Mouse (Mus musculus): ENCODE results near the gene Frg2f1. TPM values are rescaled to one million over a fixed set of nuclear protein-coding genes. Genes with fewer than 3 reads are reported as not detected.

Gene Frg2f1
- total and polyA plus RNA-seq, 2 experiments: 7.9 to 9.7 TPM

DNA sequence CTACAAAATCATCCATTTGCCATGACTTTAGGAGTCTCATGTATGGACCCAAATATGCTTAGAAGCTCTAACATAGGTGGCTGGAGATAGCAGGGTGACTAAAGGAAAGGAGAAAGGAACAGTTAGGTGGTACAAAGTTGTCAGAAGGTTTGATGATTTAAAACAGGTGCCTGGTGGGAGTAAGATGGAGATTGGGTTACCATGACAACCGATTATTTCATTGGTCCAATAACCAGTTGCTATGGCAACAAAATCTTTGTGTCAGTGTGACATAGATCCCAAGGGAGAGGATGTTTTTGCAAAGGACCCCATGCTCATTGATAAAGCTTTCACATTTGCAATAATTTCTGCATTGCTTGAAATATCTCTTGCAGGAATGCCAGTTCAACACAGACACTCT lies 15.3 kb downstream of the Frg2f1 start:
- H3K79me2 ChIP-seq (ENCODE audit: control insufficient read depth, insufficient read depth, low read length): no peaks in the 10 kb centered on the region
- H3K4me3 ChIP-seq (ENCODE audit: insufficient read depth, low read depth, low read length): no peak overlapping the region
- H3K4me1 ChIP-seq (ENCODE audit: control insufficient read depth, insufficient read depth, low read length): no peaks in the 10 kb centered on the region
- no peak overlapping the region for H3K9ac ChIP-seq (ENCODE audit: low read depth, low read length)
- no peak overlapping the region for H3K27ac ChIP-seq (replicated peaks; ENCODE audit: insufficient read depth, low read depth, low read length)
- no peaks in the 10 kb centered on the region for H3K27me3 ChIP-seq (ENCODE audit: control insufficient read depth, insufficient read depth, low read length)
- TF ChIP-seq CTCF (IDR thresholded peaks at IDR 0.05; ENCODE audit: low read depth, low read length): no peak
- TF ChIP-seq POLR2A (IDR thresholded peaks at IDR 0.05; ENCODE audit: extremely low read depth, insufficient read depth, low read length): no peak
- WGBS: 90% methylated on average over 1 of the region's 1 CpGs
- DNase-seq (ENCODE audit: extremely low read depth, low read depth, low spot score): no peak
- H3K36me3 ChIP-seq (ENCODE audit: control insufficient read depth, insufficient read depth, low read length): no peaks in the 10 kb centered on the region

DNA sequence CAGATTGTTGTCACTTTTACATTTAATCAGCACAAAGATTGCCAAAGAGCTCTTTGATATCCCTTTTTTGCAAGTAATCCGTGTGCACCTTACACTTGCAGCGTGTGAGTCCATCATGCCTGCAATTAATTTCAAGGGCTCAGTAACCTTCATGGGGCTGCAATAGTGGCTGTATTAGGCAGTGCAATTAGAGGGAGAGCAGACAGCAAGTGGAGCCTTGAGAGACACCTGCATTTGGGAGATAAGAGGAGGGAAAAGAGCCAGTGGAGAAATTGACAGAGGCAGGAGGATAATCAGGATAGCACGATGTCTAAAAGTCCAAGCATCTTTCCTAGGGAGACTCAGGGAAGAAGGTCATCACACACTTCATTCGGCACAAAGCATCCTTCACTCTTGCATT lies 15.8 kb downstream of the Frg2f1 start:
- 82% methylated on average over 4 of the region's 4 CpGs for WGBS
- TF ChIP-seq CTCF (IDR thresholded peaks at IDR 0.05; ENCODE audit: low read depth, low read length): no peak
- TF ChIP-seq POLR2A (IDR thresholded peaks at IDR 0.05; ENCODE audit: extremely low read depth, insufficient read depth, low read length): no peak

DNA sequence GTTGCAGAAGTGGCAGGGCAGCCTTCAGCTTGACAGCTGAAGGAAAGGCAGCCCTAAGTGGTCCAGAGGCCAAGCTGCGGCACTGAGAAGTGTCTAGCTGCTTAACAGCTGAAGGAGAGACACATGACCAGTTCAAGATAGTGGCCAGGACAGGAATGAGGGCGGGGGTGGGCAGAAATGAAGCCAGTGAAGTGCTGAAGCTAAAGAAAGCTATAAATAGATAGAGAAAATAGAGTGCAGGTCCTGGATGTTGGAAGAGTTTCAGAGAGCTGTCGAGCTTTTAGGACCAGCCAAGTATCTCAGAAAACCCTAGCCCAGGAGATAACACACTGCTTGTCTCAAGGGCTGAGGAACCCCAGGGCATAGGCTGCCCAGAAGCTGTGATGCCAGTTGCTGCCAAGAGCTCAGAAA lies 26.6 kb downstream of the Frg2f1 start:
- no peak overlapping the region for H3K9ac ChIP-seq (ENCODE audit: low read depth, low read length)
- DNase-seq (ENCODE audit: extremely low read depth, low read depth, low spot score): no peak
- no peak for TF ChIP-seq POLR2A (IDR thresholded peaks at IDR 0.05; ENCODE audit: extremely low read depth, insufficient read depth, low read length)
- TF ChIP-seq CTCF (IDR thresholded peaks at IDR 0.05; ENCODE audit: low read depth, low read length): no peak
- 55% methylated on average over 3 of the region's 3 CpGs for WGBS
- H3K4me3 ChIP-seq (ENCODE audit: insufficient read depth, low read depth, low read length): no peak overlapping the region
- H3K27ac ChIP-seq (replicated peaks; ENCODE audit: insufficient read depth, low read depth, low read length): no peak overlapping the region
- no peaks in the 10 kb centered on the region for H3K36me3 ChIP-seq (ENCODE audit: control insufficient read depth, insufficient read depth, low read length)
- no peaks in the 10 kb centered on the region for H3K27me3 ChIP-seq (ENCODE audit: control insufficient read depth, insufficient read depth, low read length)
- H3K79me2 ChIP-seq (ENCODE audit: control insufficient read depth, insufficient read depth, low read length): no peaks in the 10 kb centered on the region
- H3K4me1 ChIP-seq (ENCODE audit: control insufficient read depth, insufficient read depth, low read length): no peaks in the 10 kb centered on the region

More for the DNA sequence above, 15.8 kb downstream of the Frg2f1 start:
- H3K27me3 ChIP-seq (ENCODE audit: control insufficient read depth, insufficient read depth, low read length): no peaks in the 10 kb centered on the region
- no peaks in the 10 kb centered on the region for H3K79me2 ChIP-seq (ENCODE audit: control insufficient read depth, insufficient read depth, low read length)
- no peak for DNase-seq (ENCODE audit: extremely low read depth, low read depth, low spot score)
- no peak overlapping the region for H3K27ac ChIP-seq (replicated peaks; ENCODE audit: insufficient read depth, low read depth, low read length)
- H3K4me3 ChIP-seq (ENCODE audit: insufficient read depth, low read depth, low read length): no peak overlapping the region
- no peaks in the 10 kb centered on the region for H3K4me1 ChIP-seq (ENCODE audit: control insufficient read depth, insufficient read depth, low read length)
- H3K36me3 ChIP-seq (ENCODE audit: control insufficient read depth, insufficient read depth, low read length): no peaks in the 10 kb centered on the region
- no peak overlapping the region for H3K9ac ChIP-seq (ENCODE audit: low read depth, low read length)

DNA sequence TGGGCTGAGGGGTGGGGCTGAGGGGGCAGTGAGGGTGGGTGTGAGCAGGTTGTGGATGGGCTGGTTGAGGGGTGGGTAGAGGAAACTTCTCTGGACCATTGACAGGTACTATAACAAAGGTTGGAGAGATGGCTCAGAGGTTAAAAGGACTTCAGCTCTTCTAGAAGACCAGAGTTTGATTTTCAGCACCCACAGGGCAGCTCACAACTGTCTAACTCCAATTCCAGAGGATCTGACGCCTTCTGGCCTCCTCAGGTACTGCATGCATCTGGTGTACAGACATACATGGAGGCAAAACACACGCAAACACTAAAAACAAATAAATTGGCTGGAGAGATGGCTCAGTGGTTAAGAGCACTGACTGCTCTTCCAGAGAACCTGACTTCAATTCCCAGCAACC lies 27.7 kb downstream of the Frg2f1 start:
- no peak for TF ChIP-seq CTCF (IDR thresholded peaks at IDR 0.05; ENCODE audit: low read depth, low read length)
- TF ChIP-seq POLR2A (IDR thresholded peaks at IDR 0.05; ENCODE audit: extremely low read depth, insufficient read depth, low read length): no peak
- no peak overlapping the region for H3K27ac ChIP-seq (replicated peaks; ENCODE audit: insufficient read depth, low read depth, low read length)
- no peak overlapping the region for H3K9ac ChIP-seq (ENCODE audit: low read depth, low read length)
- no peak for DNase-seq (ENCODE audit: extremely low read depth, low read depth, low spot score)
- H3K4me1 ChIP-seq (ENCODE audit: control insufficient read depth, insufficient read depth, low read length): no peaks in the 10 kb centered on the region
- no peak overlapping the region for H3K4me3 ChIP-seq (ENCODE audit: insufficient read depth, low read depth, low read length)
- WGBS: 87% methylated on average over 2 of the region's 2 CpGs
- H3K79me2 ChIP-seq (ENCODE audit: control insufficient read depth, insufficient read depth, low read length): no peaks in the 10 kb centered on the region
- H3K27me3 ChIP-seq (ENCODE audit: control insufficient read depth, insufficient read depth, low read length): no peaks in the 10 kb centered on the region
- no peaks in the 10 kb centered on the region for H3K36me3 ChIP-seq (ENCODE audit: control insufficient read depth, insufficient read depth, low read length)

DNA sequence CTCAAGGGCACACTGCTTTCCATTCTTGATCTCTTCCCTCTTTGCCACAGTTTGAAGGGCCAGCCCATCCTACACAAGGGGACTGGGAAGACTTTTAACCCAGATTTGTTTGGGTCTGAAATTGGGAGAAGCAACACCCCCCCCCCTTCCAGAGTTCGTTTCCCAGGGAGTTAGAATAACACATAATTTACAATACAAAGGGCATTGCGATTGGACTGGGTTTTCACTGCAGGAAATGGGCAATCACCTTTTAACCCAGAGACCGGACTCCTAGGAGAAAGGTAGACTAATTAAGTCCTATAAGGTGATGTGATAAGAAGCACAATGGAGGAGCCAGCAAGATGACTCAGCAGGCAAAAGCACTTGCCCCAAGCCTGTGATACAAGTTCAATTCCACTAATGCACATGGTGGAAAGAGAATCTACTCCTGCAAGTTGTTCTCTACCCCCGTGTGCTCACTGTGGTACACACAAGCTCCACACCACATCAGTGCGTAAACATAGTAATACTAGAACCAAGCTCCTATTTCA lies 40.9 kb downstream of the Frg2f1 start:
- no peaks in the 10 kb centered on the region for H3K27me3 ChIP-seq (ENCODE audit: control insufficient read depth, insufficient read depth, low read length)
- no peaks in the 10 kb centered on the region for H3K79me2 ChIP-seq (ENCODE audit: control insufficient read depth, insufficient read depth, low read length)
- H3K36me3 ChIP-seq (ENCODE audit: control insufficient read depth, insufficient read depth, low read length): no peaks in the 10 kb centered on the region
- WGBS: 74% methylated on average over 5 of the region's 5 CpGs
- no peak overlapping the region for H3K9ac ChIP-seq (ENCODE audit: low read depth, low read length)
- no peaks in the 10 kb centered on the region for H3K4me1 ChIP-seq (ENCODE audit: control insufficient read depth, insufficient read depth, low read length)
- TF ChIP-seq CTCF (IDR thresholded peaks at IDR 0.05; ENCODE audit: low read depth, low read length) (no peak), POLR2A (IDR thresholded peaks at IDR 0.05; ENCODE audit: extremely low read depth, insufficient read depth, low read length) (no peak)
- H3K27ac ChIP-seq (replicated peaks; ENCODE audit: insufficient read depth, low read depth, low read length): no peak overlapping the region
- H3K4me3 ChIP-seq (ENCODE audit: insufficient read depth, low read depth, low read length): no peak overlapping the region
- DNase-seq (ENCODE audit: extremely low read depth, low read depth, low spot score): no peak

DNA sequence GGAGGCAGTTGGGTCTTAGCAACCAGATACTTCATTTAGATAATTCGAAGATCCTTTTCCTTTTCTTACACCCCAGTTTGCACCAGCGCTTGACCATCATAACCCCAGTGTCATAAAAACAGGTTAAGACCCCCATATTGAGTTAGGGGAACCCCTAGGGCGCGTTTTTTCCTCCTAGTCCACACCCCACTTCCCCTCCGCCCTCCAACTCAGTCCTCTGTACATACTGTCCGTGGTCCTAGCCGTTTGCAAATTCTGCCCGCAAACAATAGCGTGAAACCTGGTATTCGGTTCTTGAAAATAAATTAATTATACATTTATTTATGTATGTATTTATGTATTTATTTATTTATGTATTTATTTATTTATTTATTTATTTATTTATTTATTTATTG lies 46.4 kb downstream of the Frg2f1 start:
- Histone ChIP-seq H3K36me3 (ENCODE audit: control insufficient read depth, insufficient read depth, low read length) (no peaks in the 10 kb centered on the region), H3K4me3 (ENCODE audit: insufficient read depth, low read depth, low read length) (no peak overlapping the region), H3K27me3 (ENCODE audit: control insufficient read depth, insufficient read depth, low read length) (peaks cover 9% of the 10 kb centered on the region), H3K27ac (replicated peaks; ENCODE audit: insufficient read depth, low read depth, low read length) (no peak overlapping the region), H3K4me1 (ENCODE audit: control insufficient read depth, insufficient read depth, low read length) (peaks cover 1% of the 10 kb centered on the region; the same call in 1 of the 2 replicates), H3K9ac (ENCODE audit: low read depth, low read length) (no peak overlapping the region), H3K79me2 (ENCODE audit: control insufficient read depth, insufficient read depth, low read length) (no peaks in the 10 kb centered on the region)
- 45% methylated on average over 10 of the region's 10 CpGs for WGBS
- DNase-seq (ENCODE audit: extremely low read depth, low read depth, low spot score): no peak
- TF ChIP-seq CTCF (IDR thresholded peaks at IDR 0.05; ENCODE audit: low read depth, low read length) (no peak), POLR2A (IDR thresholded peaks at IDR 0.05; ENCODE audit: extremely low read depth, insufficient read depth, low read length) (no peak)

All from liver, adult 2 months (tissue).